Mouse (Mus musculus): Measurements from ENCODE around the gene Mtus2. TPM values are rescaled to one million over a fixed set of nuclear protein-coding genes. Genes with fewer than 3 reads are reported as not detected.

The Mtus2 gene
- polyA plus RNA-seq, 1 experiment from 2014 or later, result 20.4 TPM

DNA sequence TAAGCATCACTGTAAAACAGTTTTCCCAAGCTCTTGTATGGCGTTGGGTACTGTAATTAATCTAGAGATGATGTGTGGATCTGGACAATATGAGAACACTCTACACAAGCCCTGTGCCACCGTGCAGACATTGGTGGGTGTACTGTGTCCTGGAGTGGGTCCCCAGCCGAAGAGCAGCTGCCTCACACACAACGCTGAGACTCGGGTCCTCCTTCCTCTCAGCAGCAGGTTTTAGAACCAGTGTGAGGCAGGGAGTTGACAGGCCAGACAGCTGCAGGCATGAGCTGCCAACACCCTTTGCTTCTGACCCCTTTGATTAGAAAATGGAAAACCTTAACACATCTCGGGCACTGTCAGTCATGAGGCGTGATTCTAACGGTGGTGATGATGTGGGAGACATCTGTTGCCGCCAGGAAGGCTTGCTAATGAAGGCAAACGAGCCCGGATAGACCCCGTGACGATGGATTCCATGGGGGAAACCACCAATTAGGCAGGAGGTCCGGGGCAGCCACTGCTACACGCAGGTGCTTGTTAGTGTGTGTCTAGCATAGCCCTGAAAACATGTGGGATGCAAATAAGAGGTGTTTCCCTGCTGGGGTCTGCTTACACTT lies 158.2 kb downstream of the Mtus2 start:
- no peaks in the 10 kb centered on the region for H3K9me3 ChIP-seq (ENCODE audit: control insufficient read depth, low read length)
- 70% methylated on average over 15 of the region's 15 CpGs for WGBS
- no peak for ATAC-seq

GRCm38 (mm10) chr5:148124354-148124753 lies 167.2 kb downstream of the Mtus2 start:
- no peaks in the 10 kb centered on the region for H3K27me3 ChIP-seq (replicated peaks; ENCODE audit: control insufficient read depth, insufficient read depth, low read length)
- H3K27ac ChIP-seq (ENCODE audit: low read length), result no peak overlapping the region
- H3K4me2 ChIP-seq (ENCODE audit: low read depth, low read length), result no peak overlapping the region
- no peaks in the 10 kb centered on the region for H3K36me3 ChIP-seq (ENCODE audit: control insufficient read depth, insufficient read depth, low read length)
- H3K9ac ChIP-seq (ENCODE audit: low read depth, low read length), result no peak overlapping the region
- no peaks in the 10 kb centered on the region for H3K9me3 ChIP-seq (ENCODE audit: control insufficient read depth, low read length)
- 77% methylated on average over 12 of the region's 12 CpGs for WGBS
- no peak for ATAC-seq
- no peaks in the 10 kb centered on the region for H3K4me1 ChIP-seq (ENCODE audit: control insufficient read depth, insufficient read depth, low read length)
- H3K4me3 ChIP-seq (ENCODE audit: low read length), result no peak overlapping the region

More for the DNA sequence above, 158.2 kb downstream of the Mtus2 start:
- no peaks in the 10 kb centered on the region for H3K27me3 ChIP-seq (replicated peaks; ENCODE audit: control insufficient read depth, insufficient read depth, low read length)
- H3K4me2 ChIP-seq (ENCODE audit: low read depth, low read length), result no peak overlapping the region
- no peak overlapping the region for H3K27ac ChIP-seq (ENCODE audit: low read length)
- no peak overlapping the region for H3K9ac ChIP-seq (ENCODE audit: low read depth, low read length)
- H3K36me3 ChIP-seq (ENCODE audit: control insufficient read depth, insufficient read depth, low read length), result no peaks in the 10 kb centered on the region
- no peak overlapping the region for H3K4me3 ChIP-seq (ENCODE audit: low read length)
- H3K4me1 ChIP-seq (ENCODE audit: control insufficient read depth, insufficient read depth, low read length), result no peaks in the 10 kb centered on the region

GRCm38 (mm10) chr5:148130691-148131457 lies 173.8 kb downstream of the Mtus2 start:
- Histone ChIP-seq H3K4me1 (ENCODE audit: control insufficient read depth, insufficient read depth, low read length) (no peaks in the 10 kb centered on the region), H3K4me2 (ENCODE audit: low read depth, low read length) (no peak overlapping the region), H3K9ac (ENCODE audit: low read depth, low read length) (no peak overlapping the region), H3K9me3 (ENCODE audit: control insufficient read depth, low read length) (no peaks in the 10 kb centered on the region), H3K36me3 (ENCODE audit: control insufficient read depth, insufficient read depth, low read length) (no peaks in the 10 kb centered on the region), H3K4me3 (ENCODE audit: low read length) (no peak overlapping the region), H3K27ac (ENCODE audit: low read length) (peak overlapping the region; percentile 74), H3K27me3 (replicated peaks; ENCODE audit: control insufficient read depth, insufficient read depth, low read length) (no peaks in the 10 kb centered on the region)
- ATAC-seq, result peak; percentile 38
- 53% methylated on average over 8 of the region's 8 CpGs for WGBS

GRCm38 (mm10) chr5:148131458-148132131 lies 174.5 kb downstream of the Mtus2 start:
- WGBS, result 45% methylated on average over 10 of the region's 10 CpGs
- Histone ChIP-seq H3K27me3 (replicated peaks; ENCODE audit: control insufficient read depth, insufficient read depth, low read length) (no peaks in the 10 kb centered on the region), H3K4me1 (ENCODE audit: control insufficient read depth, insufficient read depth, low read length) (no peaks in the 10 kb centered on the region), H3K27ac (ENCODE audit: low read length) (peak overlapping the region; percentile 74), H3K4me2 (ENCODE audit: low read depth, low read length) (no peak overlapping the region), H3K9me3 (ENCODE audit: control insufficient read depth, low read length) (no peaks in the 10 kb centered on the region), H3K4me3 (ENCODE audit: low read length) (no peak overlapping the region), H3K36me3 (ENCODE audit: control insufficient read depth, insufficient read depth, low read length) (no peaks in the 10 kb centered on the region), H3K9ac (ENCODE audit: low read depth, low read length) (no peak overlapping the region)
- peak; percentile 48 for ATAC-seq

- no peak overlapping the region for H3K4me3 ChIP-seq (ENCODE audit: low read length)
- H3K9me3 ChIP-seq (ENCODE audit: control insufficient read depth, low read length), result no peaks in the 10 kb centered on the region
- no peak overlapping the region for H3K9ac ChIP-seq (ENCODE audit: low read depth, low read length)
- H3K27ac ChIP-seq (ENCODE audit: low read length), result no peak overlapping the region
- H3K36me3 ChIP-seq (ENCODE audit: control insufficient read depth, insufficient read depth, low read length), result no peaks in the 10 kb centered on the region
- H3K27me3 ChIP-seq (replicated peaks; ENCODE audit: control insufficient read depth, insufficient read depth, low read length), result no peaks in the 10 kb centered on the region
- H3K4me2 ChIP-seq (ENCODE audit: low read depth, low read length), result no peak overlapping the region
- WGBS, result 57% methylated on average over 9 of the region's 9 CpGs
- no peak for ATAC-seq
- H3K4me1 ChIP-seq (ENCODE audit: control insufficient read depth, insufficient read depth, low read length), result no peaks in the 10 kb centered on the region
Measured at GRCm38 (mm10) chr5:148133448-148134060, 176.4 kb downstream of the Mtus2 start.

- Histone ChIP-seq H3K9me3 (ENCODE audit: control insufficient read depth, low read length) (no peaks in the 10 kb centered on the region), H3K27me3 (replicated peaks; ENCODE audit: control insufficient read depth, insufficient read depth, low read length) (no peaks in the 10 kb centered on the region), H3K4me3 (ENCODE audit: low read length) (no peak overlapping the region), H3K9ac (ENCODE audit: low read depth, low read length) (no peak overlapping the region), H3K4me2 (ENCODE audit: low read depth, low read length) (no peak overlapping the region), H3K27ac (ENCODE audit: low read length) (no peak overlapping the region), H3K36me3 (ENCODE audit: control insufficient read depth, insufficient read depth, low read length) (no peaks in the 10 kb centered on the region), H3K4me1 (ENCODE audit: control insufficient read depth, insufficient read depth, low read length) (no peaks in the 10 kb centered on the region)
- ATAC-seq, result no peak
- 87% methylated on average over 3 of the region's 3 CpGs for WGBS
Measured at GRCm38 (mm10) chr5:148141662-148142061, 184.5 kb downstream of the Mtus2 start.

GRCm38 (mm10) chr5:148146200-148146823 lies 189.2 kb downstream of the Mtus2 start:
- Histone ChIP-seq H3K27me3 (replicated peaks; ENCODE audit: control insufficient read depth, insufficient read depth, low read length) (no peaks in the 10 kb centered on the region), H3K27ac (ENCODE audit: low read length) (no peak overlapping the region), H3K36me3 (ENCODE audit: control insufficient read depth, insufficient read depth, low read length) (no peaks in the 10 kb centered on the region; the same call in 1 of the 2 replicates), H3K4me1 (ENCODE audit: control insufficient read depth, insufficient read depth, low read length) (no peaks in the 10 kb centered on the region), H3K9me3 (ENCODE audit: control insufficient read depth, low read length) (no peaks in the 10 kb centered on the region), H3K4me2 (ENCODE audit: low read depth, low read length) (no peak overlapping the region), H3K9ac (ENCODE audit: low read depth, low read length) (no peak overlapping the region), H3K4me3 (ENCODE audit: low read length) (no peak overlapping the region)
- ATAC-seq, result no peak
- WGBS, result 79% methylated on average over 12 of the region's 12 CpGs

- no peak for ATAC-seq
- Histone ChIP-seq H3K27ac (ENCODE audit: low read length) (no peak overlapping the region), H3K4me2 (ENCODE audit: low read depth, low read length) (no peak overlapping the region), H3K36me3 (ENCODE audit: control insufficient read depth, insufficient read depth, low read length) (no peaks in the 10 kb centered on the region; the same call in 1 of the 2 replicates), H3K4me3 (ENCODE audit: low read length) (no peak overlapping the region), H3K9me3 (ENCODE audit: control insufficient read depth, low read length) (no peaks in the 10 kb centered on the region), H3K9ac (ENCODE audit: low read depth, low read length) (no peak overlapping the region), H3K27me3 (replicated peaks; ENCODE audit: control insufficient read depth, insufficient read depth, low read length) (no peaks in the 10 kb centered on the region), H3K4me1 (ENCODE audit: control insufficient read depth, insufficient read depth, low read length) (no peaks in the 10 kb centered on the region)
- 72% methylated on average over 14 of the region's 14 CpGs for WGBS
Measured at GRCm38 (mm10) chr5:148151894-148152599, 194.9 kb downstream of the Mtus2 start.
